Mouse (Mus musculus): ENCODE results near the gene Sfta2.

- TF ChIP-seq CTCF (IDR thresholded peaks at IDR 0.05; ENCODE audit: borderline replicate concordance, extremely low read depth, insufficient read depth, insufficient read length) (no peak), POLR2A (IDR thresholded peaks at IDR 0.05; ENCODE audit: borderline replicate concordance, extremely low read depth, insufficient read depth, insufficient read length, poor library complexity, severe bottlenecking) (no peak)
Observed at GRCm38 (mm10) chr17:35693906-35694305, 92.6 kb downstream of the Sfta2 start.

Measured in brain, embryonic 14.5 days (tissue).